Mouse (Mus musculus): ENCODE data around the gene Fitm1. TPM values are rescaled to one million over a fixed set of nuclear protein-coding genes. Genes with fewer than 3 reads are reported as not detected.

Fitm1 gene
- polyA plus RNA-seq, 1 experiment from 2014 or later = 1.3 TPM

DNA sequence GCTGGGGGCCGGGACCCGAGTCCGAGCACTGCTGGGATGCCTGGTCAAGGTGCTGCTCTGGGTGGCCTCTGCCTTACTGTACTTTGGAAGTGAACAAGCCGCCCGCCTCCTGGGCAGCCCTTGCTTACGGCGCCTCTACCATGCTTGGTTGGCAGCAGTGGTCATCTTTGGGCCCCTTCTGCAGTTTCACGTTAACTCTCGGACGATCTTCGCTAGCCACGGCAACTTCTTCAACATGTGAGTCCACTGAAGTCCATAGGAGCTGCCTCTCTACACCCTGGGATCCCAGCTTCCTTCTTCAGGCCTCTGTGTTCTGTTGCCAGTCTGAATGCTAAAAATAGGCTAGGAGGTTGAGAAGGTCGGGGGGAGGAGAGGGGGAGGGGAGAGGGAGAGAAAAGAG is 294 bp downstream of the Fitm1 start:
- TF ChIP-seq EP300 (IDR thresholded peaks at IDR 0.05) (no peak), CTCF (IDR thresholded peaks at IDR 0.05) (no peak)
- H3K27me3 ChIP-seq (replicated peaks; ENCODE audit: insufficient read depth, low read length) = no peaks in the 10 kb centered on the region
- no peaks in the 10 kb centered on the region for H3K9me3 ChIP-seq (ENCODE audit: low read length)
- 65% methylated on average over 12 of the region's 13 CpGs for WGBS
- H3K4me3 ChIP-seq (ENCODE audit: low read depth, low read length) = no peak overlapping the region
- H3K36me3 ChIP-seq (ENCODE audit: insufficient read depth, low read length) = 0 out of 2 replicates have a peak, but pooled peaks cover 8% of the 10 kb centered on the region
- DNase-seq (ENCODE audit: low spot score) (no peak), ATAC-seq (no peak)
- no peak overlapping the region for H3K9ac ChIP-seq (replicated peaks; ENCODE audit: low read depth)
- no peak overlapping the region for H3K4me2 ChIP-seq (replicated peaks; ENCODE audit: low read depth, low read length)
- peaks cover 3% of the 10 kb centered on the region; the same call in 1 of the 2 replicates for H3K4me1 ChIP-seq (ENCODE audit: insufficient read depth, low read depth, low read length)
- H3K27ac ChIP-seq (ENCODE audit: low read length) = peak overlapping the region; percentile 69

GRCm38 (mm10) chr14:55576376-55576775 is 959 bp downstream of the Fitm1 start:
- H3K4me3 ChIP-seq (ENCODE audit: low read depth, low read length) = no peak overlapping the region
- H3K36me3 ChIP-seq (ENCODE audit: insufficient read depth, low read length) = peaks cover 12% of the 10 kb centered on the region; the same call in 1 of the 2 replicates
- H3K4me1 ChIP-seq (ENCODE audit: insufficient read depth, low read depth, low read length) = peaks cover 3% of the 10 kb centered on the region; the same call in 1 of the 2 replicates
- no peak overlapping the region; the same call in 1 of the 2 replicates for H3K9ac ChIP-seq (replicated peaks; ENCODE audit: low read depth)
- H3K27ac ChIP-seq (ENCODE audit: low read length) = peak overlapping the region; percentile 59; the same call in 1 of the 2 replicates
- peak; percentile 11; the same call in 1 of the 2 replicates for ATAC-seq
- H3K4me2 ChIP-seq (replicated peaks; ENCODE audit: low read depth, low read length) = no peak overlapping the region
- TF ChIP-seq CTCF (IDR thresholded peaks at IDR 0.05) (no peak), EP300 (IDR thresholded peaks at IDR 0.05) (no peak)
- H3K9me3 ChIP-seq (ENCODE audit: low read length) = no peaks in the 10 kb centered on the region
- H3K27me3 ChIP-seq (replicated peaks; ENCODE audit: insufficient read depth, low read length) = no peaks in the 10 kb centered on the region
- 46% methylated on average over 16 of the region's 16 CpGs for WGBS
- peak; percentile 55 for DNase-seq (ENCODE audit: low spot score)

GRCm38 (mm10) chr14:55577871-55578667 is 2.7 kb downstream of the Fitm1 start, which contains the start of gene Psme1:
Gene Psme1 (plus strand): TSS chr14:55578123.
- Histone ChIP-seq H3K4me1 (ENCODE audit: insufficient read depth, low read depth, low read length) (peaks cover 3% of the 10 kb centered on the region; the same call in 1 of the 2 replicates), H3K36me3 (ENCODE audit: insufficient read depth, low read length) (peaks cover 15% of the 10 kb centered on the region; the same call in 1 of the 2 replicates), H3K27ac (ENCODE audit: low read length) (peak within 1 kb of the TSS; percentile 91), H3K4me2 (replicated peaks; ENCODE audit: low read depth, low read length) (peak within 1 kb of the TSS; percentile 93), H3K9me3 (ENCODE audit: low read length) (no peaks in the 10 kb centered on the region), H3K4me3 (ENCODE audit: low read depth, low read length) (peak within 1 kb of the TSS; percentile 92), H3K27me3 (replicated peaks; ENCODE audit: insufficient read depth, low read length) (no peaks in the 10 kb centered on the region), H3K9ac (replicated peaks; ENCODE audit: low read depth) (peak within 1 kb of the TSS; percentile 92)
- DNase-seq (ENCODE audit: low spot score) (peak; percentile 97), ATAC-seq (peak; percentile 92)
- 3% methylated on average over 26 of the region's 32 CpGs for WGBS
- TF ChIP-seq EP300 (IDR thresholded peaks at IDR 0.05) = peak; percentile 88
- no peak for TF ChIP-seq CTCF (IDR thresholded peaks at IDR 0.05)

DNA sequence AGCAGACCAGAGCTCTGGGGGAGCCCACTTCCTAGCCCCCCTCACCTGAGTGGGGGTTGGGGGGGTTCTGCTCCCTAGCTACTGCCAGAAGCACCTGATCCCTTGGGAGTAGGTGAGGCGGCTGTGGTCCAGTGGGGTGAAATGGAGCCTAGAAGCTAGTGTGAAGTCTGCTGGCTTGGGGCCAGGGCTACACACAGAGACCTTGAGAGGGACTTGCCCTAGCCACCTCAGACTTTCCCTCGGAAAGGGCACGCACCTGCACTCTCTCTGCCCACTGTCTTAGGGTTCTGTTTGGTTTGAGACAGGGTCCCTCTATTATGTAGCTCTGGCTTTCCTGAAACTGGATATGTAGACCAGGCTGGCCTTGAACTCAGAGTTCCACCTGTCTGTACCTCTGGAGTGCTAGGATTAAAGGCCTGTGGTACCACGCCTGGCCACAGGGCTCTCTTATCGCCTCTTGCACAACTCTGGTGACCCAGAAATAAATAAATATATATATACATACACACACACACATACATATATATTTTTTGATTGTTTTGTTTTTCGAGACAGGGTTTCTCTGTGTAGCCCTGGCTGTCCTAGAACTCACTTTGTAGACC is 3.4 kb downstream of the Fitm1 start:
- H3K27me3 ChIP-seq (replicated peaks; ENCODE audit: insufficient read depth, low read length) = no peaks in the 10 kb centered on the region
- H3K4me3 ChIP-seq (ENCODE audit: low read depth, low read length) = peak overlapping the region; percentile 92
- DNase-seq (ENCODE audit: low spot score) = peak; percentile 72
- H3K4me1 ChIP-seq (ENCODE audit: insufficient read depth, low read depth, low read length) = peaks cover 3% of the 10 kb centered on the region; the same call in 1 of the 2 replicates
- peak overlapping the region; percentile 92 for H3K9ac ChIP-seq (replicated peaks; ENCODE audit: low read depth)
- H3K4me2 ChIP-seq (replicated peaks; ENCODE audit: low read depth, low read length) = peak overlapping the region; percentile 93
- ATAC-seq = peak; percentile 27
- peak overlapping the region; percentile 91 for H3K27ac ChIP-seq (ENCODE audit: low read length)
- peaks cover 15% of the 10 kb centered on the region; the same call in 1 of the 2 replicates for H3K36me3 ChIP-seq (ENCODE audit: insufficient read depth, low read length)
- WGBS = 22% methylated on average over 6 of the region's 6 CpGs
- H3K9me3 ChIP-seq (ENCODE audit: low read length) = no peaks in the 10 kb centered on the region
- TF ChIP-seq CTCF (IDR thresholded peaks at IDR 0.05) (peak; percentile 23; the same call in 1 of the 2 replicates), EP300 (IDR thresholded peaks at IDR 0.05) (no peak)

- Histone ChIP-seq H3K27ac (ENCODE audit: low read length) (no peak overlapping the region), H3K4me3 (ENCODE audit: low read depth, low read length) (no peak overlapping the region), H3K9ac (replicated peaks; ENCODE audit: low read depth) (no peak overlapping the region), H3K36me3 (ENCODE audit: insufficient read depth, low read length) (peaks cover 15% of the 10 kb centered on the region; the same call in 1 of the 2 replicates), H3K4me2 (replicated peaks; ENCODE audit: low read depth, low read length) (no peak overlapping the region), H3K9me3 (ENCODE audit: low read length) (no peaks in the 10 kb centered on the region), H3K4me1 (ENCODE audit: insufficient read depth, low read depth, low read length) (peaks cover 3% of the 10 kb centered on the region; the same call in 1 of the 2 replicates), H3K27me3 (replicated peaks; ENCODE audit: insufficient read depth, low read length) (no peaks in the 10 kb centered on the region)
- ATAC-seq (no peak), DNase-seq (ENCODE audit: low spot score) (no peak)
- 91% methylated on average over 23 of the region's 23 CpGs for WGBS
- TF ChIP-seq EP300 (IDR thresholded peaks at IDR 0.05) (no peak), CTCF (IDR thresholded peaks at IDR 0.05) (no peak)
These were observed 4.4 kb downstream of the Fitm1 start for GRCm38 (mm10) chr14:55579511-55580496.
